Mouse (Mus musculus): Measurements from ENCODE around the gene Catsper4. TPM values are rescaled to one million over a fixed set of nuclear protein-coding genes. Genes with fewer than 3 reads are reported as not detected.

Gene Catsper4
- polyA plus RNA-seq, 1 experiment from 2014 or later: not detected

GRCm38 (mm10) chr4:134251241-134252130, 24.3 kb upstream of the Catsper4 start:
- H3K4me2 ChIP-seq (ENCODE audit: low read length): peak overlapping the region; percentile 78
- no peaks in the 10 kb centered on the region for H3K36me3 ChIP-seq (ENCODE audit: control insufficient read depth, insufficient read depth)
- WGBS: under 1% methylated on average over 91 of the region's 91 CpGs
- H3K9me3 ChIP-seq (ENCODE audit: control insufficient read depth, low read length): no peaks in the 10 kb centered on the region
- peak; percentile 51 for ATAC-seq
- peaks cover 35% of the 10 kb centered on the region for H3K4me1 ChIP-seq (replicated peaks; ENCODE audit: control insufficient read depth, insufficient read depth, low read length)
- H3K9ac ChIP-seq (replicated peaks; ENCODE audit: low read depth, low read length): peak overlapping the region; percentile 65
- H3K27ac ChIP-seq (ENCODE audit: low read length): peak overlapping the region; percentile 56
- H3K4me3 ChIP-seq (replicated peaks; ENCODE audit: low read length): peak overlapping the region; percentile 59
- H3K27me3 ChIP-seq (replicated peaks; ENCODE audit: control insufficient read depth, insufficient read depth, low read length): peaks cover 61% of the 10 kb centered on the region

DNA sequence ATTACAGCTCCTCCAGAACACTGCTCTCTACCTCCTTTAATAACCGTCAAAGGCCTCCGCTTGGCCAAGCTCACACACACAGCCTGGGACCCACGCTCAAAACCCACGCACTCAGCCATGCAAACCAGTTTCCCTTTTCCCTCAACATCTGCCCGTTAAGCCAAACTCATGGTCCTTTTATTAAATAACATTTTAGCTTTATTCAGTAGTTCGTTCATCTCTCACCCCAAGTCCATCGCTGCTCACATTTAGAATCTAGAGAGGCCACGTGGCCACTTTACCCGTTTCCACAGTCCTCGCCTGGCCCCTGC, 23.7 kb upstream of the Catsper4 start:
- WGBS: 6% methylated on average over 10 of the region's 10 CpGs
- Histone ChIP-seq H3K9me3 (ENCODE audit: control insufficient read depth, low read length) (no peaks in the 10 kb centered on the region), H3K27ac (ENCODE audit: low read length) (no peak overlapping the region), H3K4me1 (replicated peaks; ENCODE audit: control insufficient read depth, insufficient read depth, low read length) (peaks cover 36% of the 10 kb centered on the region), H3K4me3 (replicated peaks; ENCODE audit: low read length) (peak overlapping the region; percentile 59), H3K4me2 (ENCODE audit: low read length) (peak overlapping the region; percentile 78), H3K27me3 (replicated peaks; ENCODE audit: control insufficient read depth, insufficient read depth, low read length) (peaks cover 58% of the 10 kb centered on the region), H3K9ac (replicated peaks; ENCODE audit: low read depth, low read length) (peak overlapping the region; percentile 65), H3K36me3 (ENCODE audit: control insufficient read depth, insufficient read depth) (no peaks in the 10 kb centered on the region)
- no peak for ATAC-seq

DNA sequence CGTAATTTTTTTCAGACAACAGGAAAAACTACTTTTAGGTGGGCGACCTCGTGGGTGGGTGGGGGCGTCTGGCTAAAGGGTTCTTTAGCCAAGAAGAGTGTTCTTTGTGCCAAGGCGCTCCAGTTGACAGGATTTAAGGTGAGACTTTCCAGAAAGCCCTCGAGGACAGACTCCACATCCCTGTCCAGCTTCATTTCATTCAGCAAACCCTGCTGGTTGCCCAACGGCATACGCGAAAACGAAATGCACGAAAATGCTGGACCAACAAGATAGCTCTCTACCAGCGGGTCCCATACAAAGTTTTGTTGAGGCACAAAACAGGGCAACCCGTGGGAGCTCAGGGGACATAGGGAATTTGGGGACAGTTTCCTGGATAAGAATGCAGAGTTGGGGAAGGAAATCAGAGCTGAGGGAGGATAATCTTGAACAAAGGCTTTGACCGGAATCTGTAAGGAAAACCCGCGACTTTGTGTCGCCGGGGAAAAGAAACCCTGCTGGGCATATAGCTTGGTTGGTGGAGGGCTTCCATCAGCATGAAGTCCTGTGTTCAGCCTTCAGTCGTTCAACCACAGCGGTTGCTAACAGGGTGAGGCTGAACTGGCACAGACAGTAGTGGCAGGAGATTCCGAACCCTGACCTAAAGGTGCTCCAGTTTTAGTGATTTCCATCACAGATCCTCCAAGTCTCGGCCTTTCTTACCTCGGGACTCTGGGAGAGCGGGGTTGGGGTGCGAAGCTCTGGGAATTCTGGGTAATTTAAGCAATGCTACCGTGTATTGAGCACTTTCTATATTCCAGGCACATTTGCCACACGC, 23.1 kb upstream of the Catsper4 start:
- no peak for ATAC-seq
- Histone ChIP-seq H3K27ac (ENCODE audit: low read length) (no peak overlapping the region), H3K4me3 (replicated peaks; ENCODE audit: low read length) (peak overlapping the region; percentile 59), H3K36me3 (ENCODE audit: control insufficient read depth, insufficient read depth) (no peaks in the 10 kb centered on the region), H3K4me2 (ENCODE audit: low read length) (peak overlapping the region; percentile 78), H3K27me3 (replicated peaks; ENCODE audit: control insufficient read depth, insufficient read depth, low read length) (peaks cover 58% of the 10 kb centered on the region), H3K9me3 (ENCODE audit: control insufficient read depth, low read length) (no peaks in the 10 kb centered on the region), H3K9ac (replicated peaks; ENCODE audit: low read depth, low read length) (peak overlapping the region; percentile 49), H3K4me1 (replicated peaks; ENCODE audit: control insufficient read depth, insufficient read depth, low read length) (peaks cover 39% of the 10 kb centered on the region)
- WGBS: 5% methylated on average over 27 of the region's 27 CpGs

GRCm38 (mm10) chr4:134249651-134250050, 22.5 kb upstream of the Catsper4 start:
- peak overlapping the region; percentile 59 for H3K4me3 ChIP-seq (replicated peaks; ENCODE audit: low read length)
- H3K9me3 ChIP-seq (ENCODE audit: control insufficient read depth, low read length): no peaks in the 10 kb centered on the region
- H3K36me3 ChIP-seq (ENCODE audit: control insufficient read depth, insufficient read depth): no peaks in the 10 kb centered on the region
- H3K4me1 ChIP-seq (replicated peaks; ENCODE audit: control insufficient read depth, insufficient read depth, low read length): peaks cover 42% of the 10 kb centered on the region
- peak overlapping the region; percentile 49 for H3K9ac ChIP-seq (replicated peaks; ENCODE audit: low read depth, low read length)
- H3K27ac ChIP-seq (ENCODE audit: low read length): no peak overlapping the region
- WGBS: under 1% methylated on average over 30 of the region's 30 CpGs
- H3K4me2 ChIP-seq (ENCODE audit: low read length): peak overlapping the region; percentile 78
- ATAC-seq: peak; percentile 48
- peaks cover 52% of the 10 kb centered on the region for H3K27me3 ChIP-seq (replicated peaks; ENCODE audit: control insufficient read depth, insufficient read depth, low read length)

- peak within 1 kb of the TSS; percentile 72; the same call in 1 of the 2 replicates for H3K9ac ChIP-seq (replicated peaks; ENCODE audit: low read depth, low read length)
- no peaks in the 10 kb centered on the region for H3K36me3 ChIP-seq (ENCODE audit: control insufficient read depth, insufficient read depth)
- H3K9me3 ChIP-seq (ENCODE audit: control insufficient read depth, low read length): no peaks in the 10 kb centered on the region
- peaks cover 35% of the 10 kb centered on the region for H3K4me1 ChIP-seq (replicated peaks; ENCODE audit: control insufficient read depth, insufficient read depth, low read length)
- peak within 1 kb of the TSS; percentile 70 for H3K4me2 ChIP-seq (ENCODE audit: low read length)
- no peak within 1 kb of the TSS for H3K27ac ChIP-seq (ENCODE audit: low read length)
- no peak for ATAC-seq
- H3K4me3 ChIP-seq (replicated peaks; ENCODE audit: low read length): peak within 1 kb of the TSS; percentile 78
- WGBS: 65% methylated on average over 7 of the region's 7 CpGs
- H3K27me3 ChIP-seq (replicated peaks; ENCODE audit: control insufficient read depth, insufficient read depth, low read length): peaks cover 27% of the 10 kb centered on the region
These were observed 19.6 kb upstream of the Catsper4 start, which contains the start of gene Gm30191 for GRCm38 (mm10) chr4:134246719-134247258. Gene Gm30191 (plus strand): TSS chr4:134246935.

DNA sequence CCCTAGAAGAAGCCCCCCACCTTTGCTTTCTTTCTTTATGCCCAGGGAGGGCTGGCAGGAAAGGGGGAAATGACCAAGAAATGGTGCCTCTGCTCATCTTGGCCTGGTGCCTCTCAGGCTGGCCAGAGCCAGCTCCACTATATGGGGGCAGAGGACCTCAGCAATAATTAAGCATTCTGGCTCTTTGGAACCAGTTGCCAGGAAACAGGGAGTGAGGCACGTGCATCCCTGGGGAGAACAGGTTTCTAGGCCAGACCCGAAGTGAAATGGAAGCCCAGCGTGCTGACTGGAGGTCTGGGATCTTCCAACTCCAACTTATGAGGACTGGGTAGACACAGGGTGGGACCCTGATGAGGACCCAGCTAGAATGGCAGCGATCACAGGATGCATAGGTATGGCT, 19.1 kb upstream of the Catsper4 start:
- H3K9me3 ChIP-seq (ENCODE audit: control insufficient read depth, low read length): no peaks in the 10 kb centered on the region
- whole genome bisulfite sequencing: 29% methylated on average over 4 of the region's 4 CpGs
- H3K27ac ChIP-seq (ENCODE audit: low read length): no peak overlapping the region
- no peak overlapping the region for H3K4me3 ChIP-seq (replicated peaks; ENCODE audit: low read length)
- peaks cover 32% of the 10 kb centered on the region for H3K4me1 ChIP-seq (replicated peaks; ENCODE audit: control insufficient read depth, insufficient read depth, low read length)
- H3K4me2 ChIP-seq (ENCODE audit: low read length): no peak overlapping the region
- H3K27me3 ChIP-seq (replicated peaks; ENCODE audit: control insufficient read depth, insufficient read depth, low read length): peaks cover 23% of the 10 kb centered on the region
- ATAC-seq: peak; percentile 14; the same call in 1 of the 2 replicates
- H3K9ac ChIP-seq (replicated peaks; ENCODE audit: low read depth, low read length): no peak overlapping the region
- H3K36me3 ChIP-seq (ENCODE audit: control insufficient read depth, insufficient read depth): no peaks in the 10 kb centered on the region

GRCm38 (mm10) chr4:134245148-134245843, 18.1 kb upstream of the Catsper4 start, which contains the start of gene Zfp593:
Gene Zfp593 (minus strand): TSS chr4:134245592.
- peak; percentile 73 for ATAC-seq
- no peak within 1 kb of the TSS for H3K27ac ChIP-seq (ENCODE audit: low read length)

GRCm38 (mm10) chr4:134243516-134244250, 16.5 kb upstream of the Catsper4 start, which contains the start of gene E130218I03Rik:
Gene E130218I03Rik (plus strand): TSS chr4:134243662.
- no peak within 1 kb of the TSS for H3K27ac ChIP-seq (ENCODE audit: low read length)
- no peaks in the 10 kb centered on the region for H3K9me3 ChIP-seq (ENCODE audit: control insufficient read depth, low read length)
- peaks cover 6% of the 10 kb centered on the region; the same call in 1 of the 2 replicates for H3K27me3 ChIP-seq (replicated peaks; ENCODE audit: control insufficient read depth, insufficient read depth, low read length)
- no peaks in the 10 kb centered on the region for H3K36me3 ChIP-seq (ENCODE audit: control insufficient read depth, insufficient read depth)
- H3K9ac ChIP-seq (replicated peaks; ENCODE audit: low read depth, low read length): no peak within 1 kb of the TSS; the same call in 1 of the 2 replicates
- no peak for ATAC-seq
- H3K4me3 ChIP-seq (replicated peaks; ENCODE audit: low read length): no peak within 1 kb of the TSS
- H3K4me1 ChIP-seq (replicated peaks; ENCODE audit: control insufficient read depth, insufficient read depth, low read length): peaks cover 16% of the 10 kb centered on the region
- 93% methylated on average over 17 of the region's 17 CpGs for WGBS
- H3K4me2 ChIP-seq (ENCODE audit: low read length): peak within 1 kb of the TSS; percentile 70; the same call in 1 of the 2 replicates

More at GRCm38 (mm10) chr4:134245148-134245843, 18.1 kb upstream of the Catsper4 start, which contains the start of gene Zfp593:
- Histone ChIP-seq H3K36me3 (ENCODE audit: control insufficient read depth, insufficient read depth) (no peaks in the 10 kb centered on the region), H3K9me3 (ENCODE audit: control insufficient read depth, low read length) (no peaks in the 10 kb centered on the region), H3K4me2 (ENCODE audit: low read length) (peak within 1 kb of the TSS; percentile 70), H3K9ac (replicated peaks; ENCODE audit: low read depth, low read length) (peak within 1 kb of the TSS; percentile 72), H3K4me1 (replicated peaks; ENCODE audit: control insufficient read depth, insufficient read depth, low read length) (peaks cover 23% of the 10 kb centered on the region), H3K4me3 (replicated peaks; ENCODE audit: low read length) (peak within 1 kb of the TSS; percentile 78), H3K27me3 (replicated peaks; ENCODE audit: control insufficient read depth, insufficient read depth, low read length) (peaks cover 14% of the 10 kb centered on the region; the same call in 1 of the 2 replicates)
- WGBS: under 1% methylated on average over 60 of the region's 60 CpGs
